Mouse (Mus musculus) heart, postnatal 0 days (tissue): ENCODE results near the gene Cd7.

Source experiments
- CTCF ChIP-seq: IDR thresholded peaks from 2 replicates; pipeline ENCODE4 v1.5.1; 2016; ENCODE audit warnings: antibody characterized with exemption, control low read depth, low read depth
- EP300 ChIP-seq: IDR thresholded peaks from 2 replicates; pipeline ENCODE4 v1.6.1; 2016; ENCODE audit warnings: antibody characterized with exemption, low read depth

DNA sequence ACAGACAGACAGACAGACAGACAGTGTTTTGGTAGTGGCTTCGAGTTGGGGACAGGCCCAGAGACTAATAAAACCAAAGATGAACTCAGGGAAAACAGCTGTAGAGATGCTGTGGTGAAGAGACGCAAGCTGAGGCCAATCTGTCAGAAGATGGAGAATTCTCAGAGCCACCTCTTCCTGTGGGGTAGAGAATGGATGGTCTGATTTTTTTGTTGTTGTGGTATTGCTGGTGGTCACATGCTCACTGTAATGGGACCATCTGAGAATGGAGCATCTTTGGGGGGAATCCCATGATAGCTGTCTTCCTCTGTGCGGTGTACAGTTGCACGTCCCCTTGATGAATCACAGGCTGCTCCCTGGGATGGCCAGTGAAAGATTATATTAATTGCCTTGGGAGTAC lies 3.3 kb upstream of the Cd7 start:
- TF ChIP-seq CTCF (no peak), EP300 (no peak)
